Mouse (Mus musculus): ENCODE results near the gene Fgf4.
"Not testable (repeated sequence)": the region's sequence is repeated elsewhere in the genome, so short reads cannot be mapped to it uniquely, and the experiment has no call there.

The Fgf4 gene

DNA sequence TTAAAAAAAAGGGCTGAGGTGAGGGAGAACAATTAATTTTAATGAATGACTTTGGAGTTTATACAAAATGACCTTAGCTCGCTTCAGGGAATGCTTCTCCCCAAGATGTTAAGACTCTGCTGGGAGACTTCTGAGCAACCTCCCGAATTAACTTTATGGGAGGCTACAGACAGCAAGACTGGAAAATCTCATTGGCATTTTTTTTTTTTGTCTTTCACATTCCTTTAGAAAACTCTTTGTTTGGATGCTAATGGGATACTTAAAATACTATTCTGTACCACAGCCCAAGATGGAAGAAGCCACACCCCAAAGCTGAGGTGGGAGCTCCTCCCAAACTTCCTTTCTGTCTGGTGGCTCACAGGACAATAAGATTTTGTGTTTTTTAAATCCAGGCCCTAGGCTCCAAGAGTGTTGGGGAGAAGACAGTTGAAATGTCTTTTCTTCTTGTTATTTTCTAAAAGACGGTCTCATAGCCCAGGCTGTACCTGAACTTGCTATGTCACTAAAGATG is 17.0 kb downstream of the Fgf4 start:
- no peak for DNase-seq (ENCODE audit: extremely low spot score, low read depth, low spot score)

DNA sequence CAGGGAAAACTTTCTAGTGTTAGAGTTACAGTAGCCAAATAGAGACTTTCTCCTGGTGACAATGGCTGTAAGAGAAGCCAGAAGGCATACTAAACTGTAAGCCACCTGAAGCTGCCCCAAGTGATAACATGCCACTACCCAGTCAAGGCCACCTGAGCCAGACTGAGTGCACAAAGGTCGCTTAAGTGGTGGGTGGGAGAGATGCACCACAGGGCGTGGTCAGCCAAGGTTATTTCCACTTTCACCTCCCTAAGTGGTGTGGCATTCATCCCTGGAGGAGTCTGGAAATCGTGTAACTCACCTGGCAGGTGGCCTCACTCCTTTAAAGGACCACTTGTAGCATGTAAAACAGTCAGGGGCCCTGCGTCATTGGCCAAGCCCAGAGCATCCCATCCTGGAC is 20.0 kb downstream of the Fgf4 start:
- no peak for DNase-seq (ENCODE audit: extremely low spot score, low read depth, low spot score)

DNA sequence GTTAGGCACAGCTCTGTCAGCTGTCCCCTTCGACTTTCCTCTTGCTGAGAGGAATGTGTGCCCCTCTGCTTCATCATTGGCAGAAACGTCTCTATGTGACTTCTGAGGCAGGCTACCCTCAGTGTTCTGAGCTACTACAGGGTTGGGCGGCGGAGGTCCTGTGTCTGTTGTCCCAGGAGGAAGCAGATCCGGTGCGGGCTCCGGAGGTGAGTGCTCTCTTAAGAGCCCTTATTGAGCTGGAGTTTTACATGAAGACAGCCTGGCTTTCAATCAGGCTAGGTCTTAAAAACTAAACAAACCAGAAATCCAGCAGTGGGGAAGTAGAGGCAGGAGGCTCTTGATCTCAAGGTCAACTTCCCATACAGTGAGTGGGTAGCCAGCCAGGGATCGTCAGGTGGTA is 20.4 kb downstream of the Fgf4 start:
- no peak for DNase-seq (ENCODE audit: extremely low spot score, low read depth, low spot score)

DNA sequence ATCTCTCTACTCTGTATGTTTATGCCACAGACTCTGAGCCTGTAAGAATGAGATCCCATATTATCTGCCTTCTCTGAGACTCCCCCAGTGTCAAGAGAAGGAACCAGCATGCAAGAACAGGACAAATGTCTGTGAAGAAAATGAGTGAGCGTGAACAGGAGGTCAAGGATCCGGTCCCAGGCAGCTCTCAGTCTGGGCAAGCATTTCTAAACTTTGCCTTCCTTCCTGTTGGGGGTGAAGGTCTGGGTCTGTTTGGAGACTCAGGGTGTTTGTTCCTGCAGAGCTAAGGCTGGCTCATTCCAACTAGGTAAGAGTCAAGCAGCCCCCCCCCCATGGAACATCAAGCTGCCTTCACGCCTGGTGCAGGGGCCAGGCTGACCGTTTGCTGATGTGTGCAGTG is 25.3 kb downstream of the Fgf4 start:
- DNase-seq (ENCODE audit: extremely low spot score, low read depth, low spot score), result no peak

DNA sequence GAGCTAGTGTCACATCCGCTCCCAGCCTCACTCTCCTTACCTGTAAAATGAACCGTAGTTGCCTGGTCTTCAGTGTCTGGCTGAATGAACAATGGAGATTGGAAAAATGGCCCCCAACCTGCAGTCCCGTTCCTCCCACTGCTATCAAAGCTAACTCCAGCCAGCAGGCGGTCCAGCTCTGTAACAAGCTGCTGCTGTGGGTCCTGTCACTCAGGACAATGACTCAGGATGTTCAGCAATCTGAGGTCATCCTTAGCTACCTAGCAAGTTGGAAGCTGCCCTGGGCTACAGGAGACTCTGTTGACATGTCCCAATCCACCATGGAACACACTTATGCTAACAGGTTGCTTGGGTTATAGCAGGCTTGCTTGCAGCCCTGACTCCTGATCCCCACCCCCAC is 26.0 kb downstream of the Fgf4 start:
- DNase-seq (ENCODE audit: extremely low spot score, low read depth, low spot score), result no peak

DNA sequence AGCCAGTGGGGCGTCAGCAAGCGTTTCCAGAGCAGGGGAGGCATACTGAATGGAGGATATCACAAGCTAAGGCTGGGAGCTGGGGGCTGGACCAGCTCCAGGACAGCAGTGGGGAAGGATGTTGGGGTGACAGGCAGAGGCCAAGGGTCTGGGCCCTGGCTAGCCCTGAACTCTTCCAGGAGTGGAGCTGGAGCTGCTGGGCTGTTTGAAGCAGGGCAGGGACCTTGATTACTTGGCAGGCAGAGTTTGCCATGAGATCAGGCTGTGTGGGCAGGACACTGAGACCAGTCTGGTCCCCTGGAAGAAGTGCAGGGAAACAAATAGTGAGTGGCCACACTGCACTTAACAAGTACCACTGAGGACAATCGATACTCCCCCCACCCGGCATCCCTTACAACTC is 27.1 kb downstream of the Fgf4 start:
- DNase-seq (ENCODE audit: extremely low spot score, low read depth, low spot score), result no peak

DNA sequence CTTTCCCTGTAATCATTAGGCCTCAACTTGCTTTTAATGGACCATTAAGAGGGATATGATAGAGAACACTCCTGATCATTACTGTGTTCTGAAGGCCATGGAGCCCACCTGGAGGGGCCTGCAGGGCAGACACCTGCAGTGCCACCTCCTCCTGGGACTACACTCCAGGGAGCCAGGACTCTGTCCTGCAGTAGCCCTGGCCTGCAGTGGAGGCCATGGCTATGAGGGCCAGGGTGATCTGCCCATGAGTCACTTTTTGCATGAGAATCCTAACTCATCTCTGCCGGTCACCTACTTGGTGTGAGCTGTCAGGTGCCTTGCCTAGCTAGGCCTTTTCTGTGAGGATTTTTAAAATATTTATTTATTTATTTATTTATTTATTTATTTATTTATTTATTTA is 31.2 kb downstream of the Fgf4 start:
- DNase-seq (ENCODE audit: extremely low spot score, low read depth, low spot score), result no peak

DNA sequence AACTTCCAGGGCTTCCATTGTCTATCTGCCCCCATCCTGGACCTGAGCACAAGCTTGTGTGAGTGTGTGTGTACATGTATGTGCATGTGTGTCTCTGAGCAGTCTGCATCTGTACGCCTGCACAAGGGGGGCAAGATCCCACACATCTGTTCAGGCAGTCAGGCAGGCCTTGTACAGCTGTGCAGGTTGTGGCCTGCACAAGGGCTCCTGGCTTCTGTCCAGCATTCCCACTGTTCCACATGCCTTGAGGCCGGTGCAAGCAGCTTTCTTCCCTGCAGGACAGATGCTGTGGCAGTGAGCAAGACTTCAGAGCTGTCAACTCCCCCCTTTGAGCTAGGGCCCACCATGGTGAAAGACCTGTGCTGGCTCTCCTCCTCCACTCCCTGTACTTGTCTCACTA is 35.9 kb downstream of the Fgf4 start:
- DNase-seq (ENCODE audit: extremely low spot score, low read depth, low spot score), result no peak

DNA sequence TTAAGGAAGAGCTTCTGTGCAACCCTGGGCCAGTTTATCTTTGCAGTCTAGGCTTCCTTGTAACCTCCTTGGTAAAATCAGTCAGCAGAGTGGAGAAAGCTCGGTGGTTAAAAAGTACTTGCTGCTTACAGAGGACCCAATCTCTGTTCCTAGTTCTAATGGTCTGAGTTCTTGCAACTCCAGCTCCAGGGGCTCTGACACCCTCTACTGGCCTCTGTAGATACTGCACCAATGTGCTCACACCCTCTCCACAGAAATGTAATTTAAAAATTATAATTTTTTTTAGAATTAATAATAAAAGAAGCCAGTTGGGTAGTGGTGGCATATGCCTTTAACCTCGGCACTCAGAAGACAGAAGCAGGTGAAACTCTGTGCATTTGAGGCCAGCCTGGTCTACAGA is 40.5 kb downstream of the Fgf4 start:
- DNase-seq (ENCODE audit: extremely low spot score, low read depth, low spot score), result no peak

DNA sequence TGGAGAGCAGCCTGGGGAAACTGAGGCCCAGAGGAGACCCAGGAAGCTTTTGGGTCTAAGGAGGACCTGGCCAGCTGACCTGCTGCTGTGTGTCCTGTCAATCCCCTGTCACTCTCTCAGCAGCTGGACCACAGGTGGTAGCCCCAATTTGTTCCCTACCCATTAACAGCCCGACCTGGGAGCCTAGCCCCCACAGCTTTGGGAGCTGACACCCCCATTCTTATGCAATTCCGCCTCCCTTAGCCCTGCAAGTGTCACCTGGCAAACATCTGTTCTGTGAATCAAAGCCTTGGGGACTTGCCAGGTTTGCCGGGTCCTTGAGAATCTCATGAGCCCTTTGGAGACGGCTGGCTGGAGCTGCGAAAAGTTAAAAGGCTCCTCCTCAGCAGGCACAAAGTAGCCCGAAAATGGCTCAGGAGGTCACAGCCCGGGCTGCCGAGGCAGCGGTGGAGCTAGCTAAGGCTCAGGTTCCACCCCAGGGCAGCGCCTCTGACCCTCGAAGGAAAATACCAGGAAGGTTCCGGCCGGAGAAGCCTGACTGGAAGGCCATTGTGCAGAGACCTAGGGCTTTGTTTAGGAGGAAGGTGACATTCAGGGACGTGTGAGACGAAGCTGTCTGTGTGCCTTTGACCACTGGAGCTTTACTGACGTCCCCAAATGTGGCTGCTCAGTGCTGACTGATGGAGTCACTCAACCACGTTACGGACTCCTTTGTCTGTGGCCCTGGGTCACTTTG is 41.6 kb downstream of the Fgf4 start:
- DNase-seq (ENCODE audit: extremely low spot score, low read depth, low spot score), result no peak

DNA sequence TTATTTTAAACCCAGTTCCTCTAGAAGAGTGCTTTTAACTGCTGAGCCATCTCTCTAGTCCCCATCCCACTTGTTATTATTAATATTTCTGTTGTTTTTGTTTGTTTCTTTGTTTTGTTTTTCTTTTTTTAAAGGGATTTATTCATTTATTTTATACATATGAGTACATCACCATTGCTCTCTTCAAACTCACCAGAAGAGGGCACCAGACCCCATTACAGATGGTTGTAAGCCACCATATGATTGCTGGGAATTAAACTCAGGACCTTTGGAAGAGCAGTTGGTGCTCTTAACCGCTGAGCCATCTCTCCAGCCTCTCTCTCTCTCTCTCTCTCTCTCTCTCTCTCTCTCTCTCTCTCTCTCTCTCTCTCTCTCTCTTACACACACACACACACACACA is 43.5 kb downstream of the Fgf4 start:
- not testable (repeated sequence) for DNase-seq (ENCODE audit: extremely low spot score, low read depth, low spot score)

DNA sequence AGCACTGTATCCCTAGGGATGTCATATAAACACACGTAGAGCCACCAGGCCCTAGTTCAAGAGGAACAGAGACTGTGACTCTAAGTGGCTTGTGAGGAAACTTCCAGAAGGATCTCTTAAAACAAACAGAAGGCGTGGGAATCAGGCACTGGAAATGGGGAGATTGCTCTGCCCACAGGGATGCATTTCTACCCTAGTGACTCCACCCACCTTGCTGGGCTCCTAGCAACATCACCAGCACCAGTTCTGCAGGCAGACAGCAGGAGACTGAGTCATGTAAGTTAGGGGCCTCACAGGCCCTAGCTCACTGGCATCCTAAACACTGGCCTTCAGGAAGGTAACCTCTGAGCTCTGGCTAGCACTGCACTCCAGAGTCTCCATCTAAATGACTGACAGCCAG is 44.7 kb downstream of the Fgf4 start:
- no peak for DNase-seq (ENCODE audit: extremely low spot score, low read depth, low spot score)

DNA sequence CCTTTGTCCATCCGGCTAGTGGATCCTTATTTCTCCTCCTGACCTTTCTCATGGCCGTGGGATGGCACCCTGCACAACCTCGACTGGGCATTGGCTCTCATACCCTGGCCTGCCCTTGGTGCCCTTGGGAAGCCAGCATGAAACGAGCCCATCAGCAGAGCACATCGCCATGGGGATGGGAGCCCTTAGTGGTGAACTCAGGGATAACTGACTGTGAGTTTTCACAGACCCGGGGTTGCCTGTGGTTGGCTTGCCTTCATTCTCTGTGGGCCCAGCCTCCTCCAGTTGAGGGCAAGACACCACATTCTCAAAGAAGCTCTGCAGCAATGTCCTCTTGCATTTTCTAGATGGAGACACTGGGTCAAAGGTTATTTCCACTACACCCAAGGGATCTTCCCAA is 45.2 kb downstream of the Fgf4 start:
- DNase-seq (ENCODE audit: extremely low spot score, low read depth, low spot score), result no peak

DNA sequence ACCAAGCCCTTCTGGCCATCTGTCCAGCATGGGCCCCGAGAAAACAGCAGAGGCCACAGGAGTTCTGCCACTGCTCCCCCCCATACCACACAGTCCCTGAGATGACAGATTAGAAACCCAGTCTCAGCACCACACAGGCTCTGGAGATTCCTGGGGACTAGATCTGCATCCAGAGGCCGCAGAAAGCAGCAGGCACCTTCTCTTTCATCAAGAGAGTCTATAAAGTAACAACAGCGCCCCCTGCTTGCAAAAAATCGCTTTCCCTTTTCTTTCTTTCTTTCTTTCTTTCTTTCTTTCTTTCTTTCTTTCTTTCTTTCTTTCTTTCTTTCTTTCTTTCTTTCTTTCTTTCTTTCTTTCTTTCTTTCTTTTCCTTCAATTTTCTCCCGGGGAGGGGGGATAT is 47.0 kb downstream of the Fgf4 start:
- no peak for DNase-seq (ENCODE audit: extremely low spot score, low read depth, low spot score)

DNA sequence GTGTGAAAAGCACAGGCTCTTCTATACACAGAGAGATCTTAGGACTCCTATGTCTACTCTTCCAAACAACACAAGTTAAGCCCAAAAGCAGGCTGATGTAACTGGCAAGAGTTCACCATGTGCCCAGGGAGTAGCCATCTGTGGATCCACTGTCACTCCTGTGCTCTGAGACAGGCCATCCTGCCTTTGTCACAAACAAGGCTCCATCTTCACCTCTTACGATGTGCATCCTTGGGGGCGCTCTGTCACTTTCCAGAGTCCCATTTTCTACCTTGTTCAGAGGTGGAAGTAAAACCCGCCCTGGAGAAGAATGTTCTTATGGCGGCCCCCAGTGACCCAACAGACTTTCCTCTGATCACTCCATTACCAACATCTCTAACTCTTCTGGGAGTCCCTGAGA is 47.5 kb downstream of the Fgf4 start:
- no peak for DNase-seq (ENCODE audit: extremely low spot score, low read depth, low spot score)

DNA sequence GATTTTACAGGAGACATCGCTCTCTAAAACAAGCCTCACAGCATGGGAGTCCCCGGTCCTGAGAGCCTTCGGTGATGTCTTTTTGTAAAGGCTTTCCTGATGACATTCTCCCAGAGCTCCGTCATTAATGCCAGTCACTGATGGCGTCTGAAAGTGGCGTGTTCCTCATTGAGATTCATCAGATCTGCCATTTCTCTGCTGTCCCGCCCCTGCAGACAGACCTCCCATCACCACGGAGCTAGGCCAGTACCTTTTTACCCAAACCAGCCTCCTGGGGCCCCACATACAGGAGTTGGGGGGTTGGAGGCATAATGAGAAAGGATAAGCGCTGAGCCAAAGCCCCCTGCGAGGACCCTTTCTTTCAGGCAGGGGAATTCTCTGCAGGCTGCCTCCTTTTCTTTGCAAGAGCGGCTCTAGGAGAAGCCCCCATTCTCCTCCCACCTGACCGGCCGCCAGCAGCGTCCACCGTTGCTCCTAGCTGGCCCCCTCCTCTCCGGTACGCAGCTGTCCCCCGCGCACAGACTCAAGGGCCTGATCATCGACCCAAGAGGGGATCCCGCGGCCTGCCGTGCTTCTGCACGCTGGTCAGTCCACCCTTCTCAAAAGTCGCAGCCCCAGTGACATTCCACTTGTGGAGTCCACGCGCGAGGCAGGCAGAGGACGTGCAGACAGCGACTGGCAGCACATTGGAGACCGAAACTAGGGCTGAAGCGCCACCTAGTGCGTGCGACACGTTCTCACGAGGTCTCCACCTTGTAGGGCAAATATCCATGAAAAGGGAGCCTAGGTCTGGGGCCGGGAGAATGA is 48.3 kb downstream of the Fgf4 start:
- DNase-seq (ENCODE audit: extremely low spot score, low read depth, low spot score), result no peak

DNA sequence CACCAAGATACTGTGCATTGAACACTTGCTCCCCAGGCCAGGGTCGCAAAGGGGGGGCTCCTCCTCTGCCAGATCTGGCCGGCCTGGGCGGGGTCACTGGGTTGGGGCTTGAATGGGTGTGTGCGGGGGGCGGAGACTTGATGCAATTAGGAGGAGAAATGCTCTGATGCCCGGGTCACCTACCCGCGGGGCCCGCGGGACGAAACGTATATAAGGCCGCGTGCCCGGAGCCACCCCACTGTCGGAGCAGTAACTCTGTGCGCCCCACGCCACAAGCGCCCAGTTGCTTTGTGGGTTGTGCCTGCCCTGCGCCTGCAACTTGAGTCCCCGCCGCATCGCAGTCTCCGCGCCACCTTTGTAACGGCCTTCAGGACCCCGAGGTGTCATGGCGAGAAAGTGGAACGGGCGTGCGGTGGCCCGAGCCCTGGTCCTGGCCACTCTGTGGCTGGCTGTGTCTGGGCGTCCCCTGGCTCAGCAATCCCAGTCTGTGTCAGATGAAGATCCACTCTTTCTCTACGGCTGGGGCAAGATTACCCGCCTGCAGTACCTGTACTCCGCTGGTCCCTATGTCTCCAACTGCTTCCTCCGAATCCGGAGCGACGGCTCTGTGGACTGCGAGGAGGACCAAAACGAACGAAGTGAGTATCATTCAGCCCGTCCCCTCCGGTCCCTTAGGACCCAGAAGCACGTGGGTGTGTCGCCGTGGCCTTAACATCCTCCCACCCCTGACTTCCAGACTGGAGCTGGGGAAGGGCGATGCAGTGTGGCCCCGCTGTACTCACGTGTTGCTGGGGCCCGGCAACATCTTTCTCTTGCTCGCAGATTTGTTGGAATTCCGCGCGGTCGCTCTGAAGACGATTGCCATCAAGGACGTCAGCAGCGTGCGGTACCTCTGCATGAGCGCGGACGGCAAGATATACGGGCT is 49.4 kb downstream of the Fgf4 start, which contains the start of gene Fgf15:
Fgf15 (plus strand) TSS at position 238 of the 925 bp plus-strand sequence.
- no peak for DNase-seq (ENCODE audit: extremely low spot score, low read depth, low spot score)

DNA sequence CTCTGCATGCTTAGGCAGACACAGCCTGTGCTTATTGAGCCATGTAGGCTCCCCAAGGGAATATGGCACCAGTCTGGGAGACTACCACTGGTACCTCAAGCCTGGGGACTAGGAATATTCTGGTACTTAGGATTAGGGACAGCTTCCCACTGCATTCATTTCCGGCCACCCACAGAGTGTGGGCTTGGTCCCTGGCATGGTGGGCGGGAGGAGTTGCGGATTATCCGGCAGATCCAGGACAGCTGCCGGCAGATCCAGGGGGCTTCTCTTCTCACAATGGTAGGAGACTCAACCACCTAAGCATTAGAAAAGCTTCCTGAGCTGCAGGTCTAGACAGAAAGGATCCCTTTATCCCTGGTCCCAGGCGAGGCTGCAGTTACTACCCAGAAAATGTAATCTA is 51.3 kb downstream of the Fgf4 start:
- no peak for DNase-seq (ENCODE audit: extremely low spot score, low read depth, low spot score)

DNA sequence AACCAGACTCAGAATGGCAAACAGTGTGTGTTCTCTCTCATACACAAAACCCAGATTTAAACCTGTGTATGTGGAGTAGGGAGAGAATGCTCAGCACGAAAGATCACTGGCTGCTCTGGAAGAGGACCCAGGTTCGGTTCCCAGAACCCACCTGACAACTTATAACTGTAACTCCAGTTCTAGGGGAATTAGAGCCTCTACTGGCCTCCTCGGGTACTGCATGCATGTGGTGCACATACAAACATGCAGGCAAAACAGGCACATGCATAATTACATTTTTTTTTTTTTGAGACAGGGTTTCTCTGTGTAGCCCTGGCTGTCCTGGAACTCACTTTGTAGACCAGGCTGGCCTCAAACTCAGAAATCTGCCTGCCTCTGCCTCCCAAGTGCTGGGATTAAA is 58.3 kb downstream of the Fgf4 start:
- DNase-seq (ENCODE audit: extremely low spot score, low read depth, low spot score), result not testable (repeated sequence)

DNA sequence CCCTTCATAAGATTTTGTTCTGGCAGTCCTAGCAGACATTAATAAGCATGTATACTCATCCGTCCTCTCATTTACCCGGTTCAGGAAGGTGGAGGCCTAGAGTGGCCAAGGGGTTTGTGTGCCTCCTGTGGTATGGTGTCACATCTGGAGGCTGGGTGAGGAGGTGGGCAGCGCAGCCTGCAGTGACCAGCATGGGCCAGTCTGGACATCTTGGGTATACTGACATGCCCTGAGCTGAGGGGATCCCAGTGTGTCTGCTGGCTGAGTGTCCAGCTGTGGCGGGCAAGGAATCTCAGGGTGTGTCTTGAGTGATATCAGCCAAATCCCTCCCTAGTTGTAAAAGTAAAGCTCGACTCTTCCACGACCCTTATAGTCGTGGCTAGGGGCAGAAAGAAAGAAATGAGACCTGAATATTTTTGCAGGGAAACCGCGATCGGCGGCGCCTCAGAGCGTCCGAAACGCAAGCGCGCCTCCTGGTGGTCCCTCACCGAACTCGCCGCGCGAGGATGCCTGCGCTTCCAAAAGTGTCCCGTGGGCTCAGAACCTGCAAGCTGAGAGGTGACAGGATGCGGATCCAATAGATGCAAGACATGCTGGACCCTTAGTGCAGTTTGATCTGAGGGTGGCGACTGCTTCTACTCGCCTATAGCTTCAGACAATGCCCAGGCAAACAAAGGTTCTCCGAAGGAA is 59.7 kb downstream of the Fgf4 start:
- DNase-seq (ENCODE audit: extremely low spot score, low read depth, low spot score), result no peak

DNA sequence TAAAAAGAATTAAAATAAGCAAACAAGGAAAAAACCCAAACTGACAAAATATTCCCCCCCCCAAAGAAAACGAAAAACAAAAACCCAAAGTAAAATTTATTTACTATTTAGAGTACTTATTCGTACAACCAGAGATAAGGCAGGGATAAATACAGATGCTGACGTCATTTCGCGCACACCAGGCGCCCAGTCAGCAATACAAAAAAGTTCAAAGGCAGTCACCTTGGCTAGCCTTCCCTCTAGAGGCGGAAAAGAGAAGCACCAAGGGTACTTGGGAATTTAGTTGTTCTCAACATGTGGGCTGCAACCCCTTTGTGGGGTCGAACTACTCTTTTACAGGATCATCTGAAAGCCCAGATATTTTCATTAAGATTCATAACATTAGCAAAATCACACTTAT is 60.6 kb downstream of the Fgf4 start:
- no peak for DNase-seq (ENCODE audit: extremely low spot score, low read depth, low spot score)

Data from hindlimb bud, embryonic 11.5 days (tissue).